Mouse (Mus musculus) ovary, postnatal 14 days (tissue): ENCODE measurements around the gene Gmip.

Experiments
- DNase-seq: peaks from one replicate; pipeline ENCODE4 v3.0.0; 2022; ENCODE audit warnings: low spot score

Gene Gmip

DNA sequence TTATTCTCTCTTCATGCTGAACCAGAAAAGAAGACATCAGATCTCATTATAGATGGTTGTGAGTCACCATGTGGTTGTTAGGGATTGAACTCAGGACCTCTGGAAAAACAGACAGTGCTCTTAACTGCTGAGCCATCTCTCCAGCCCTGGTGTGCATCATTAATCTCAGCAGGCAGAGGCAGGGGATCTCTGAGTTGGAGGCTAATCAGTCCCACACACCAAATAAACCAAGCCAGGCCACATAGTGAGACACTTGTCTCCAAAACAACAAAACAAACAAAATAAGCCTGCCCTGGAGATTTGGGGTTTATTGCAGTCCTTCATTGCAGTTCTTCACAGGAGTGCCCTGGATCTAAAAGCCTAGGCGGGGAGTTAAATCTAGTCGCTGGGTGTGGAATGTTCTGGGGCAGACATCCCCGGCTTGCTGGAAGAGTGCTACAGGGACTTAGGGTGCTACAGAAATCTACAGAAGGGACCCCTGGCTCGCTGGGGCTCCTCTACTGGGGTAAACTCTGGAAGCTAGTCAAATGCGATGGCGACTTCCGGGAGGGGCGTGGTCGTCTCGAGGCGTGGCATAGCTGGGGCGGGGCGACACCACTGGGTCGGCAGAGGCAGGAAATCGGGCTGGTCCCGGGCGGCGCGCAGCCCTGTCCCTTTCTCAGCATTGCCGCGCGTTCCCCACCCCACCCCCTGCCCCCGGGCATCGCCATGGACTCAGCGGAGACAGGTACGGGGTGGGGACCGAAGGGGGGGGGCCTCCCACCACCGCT, at the start of gene Gmip:
Gene Gmip (plus strand): TSS at position 586 of the 770 bp plus-strand sequence.
- DNase-seq = peak; percentile 62

GRCm38 (mm10) chr8:69761814-69762445, 46.5 kb upstream of the Gmip start:
- no peak for DNase-seq

GRCm38 (mm10) chr8:69771221-69771620, 37.3 kb upstream of the Gmip start:
- DNase-seq = no peak

DNA sequence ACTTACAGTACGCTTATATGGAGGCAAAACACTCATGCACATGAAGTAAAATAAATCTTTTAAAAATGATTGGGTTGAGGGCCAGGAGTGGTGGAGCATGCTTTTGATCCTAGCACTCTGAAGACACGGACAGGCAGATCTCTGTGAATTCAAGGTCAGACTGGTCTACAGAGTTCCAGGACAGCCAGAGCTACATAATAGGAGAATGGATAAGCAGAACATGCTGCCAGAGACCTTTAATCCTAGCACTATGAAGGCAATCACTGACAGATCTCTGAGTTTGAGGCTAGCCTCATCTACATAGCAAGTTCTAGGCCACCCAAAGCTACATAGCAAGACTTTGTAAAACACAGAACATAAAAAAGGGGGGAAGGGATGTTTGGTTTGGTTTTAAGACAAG, 36.4 kb upstream of the Gmip start:
- no peak for DNase-seq

DNA sequence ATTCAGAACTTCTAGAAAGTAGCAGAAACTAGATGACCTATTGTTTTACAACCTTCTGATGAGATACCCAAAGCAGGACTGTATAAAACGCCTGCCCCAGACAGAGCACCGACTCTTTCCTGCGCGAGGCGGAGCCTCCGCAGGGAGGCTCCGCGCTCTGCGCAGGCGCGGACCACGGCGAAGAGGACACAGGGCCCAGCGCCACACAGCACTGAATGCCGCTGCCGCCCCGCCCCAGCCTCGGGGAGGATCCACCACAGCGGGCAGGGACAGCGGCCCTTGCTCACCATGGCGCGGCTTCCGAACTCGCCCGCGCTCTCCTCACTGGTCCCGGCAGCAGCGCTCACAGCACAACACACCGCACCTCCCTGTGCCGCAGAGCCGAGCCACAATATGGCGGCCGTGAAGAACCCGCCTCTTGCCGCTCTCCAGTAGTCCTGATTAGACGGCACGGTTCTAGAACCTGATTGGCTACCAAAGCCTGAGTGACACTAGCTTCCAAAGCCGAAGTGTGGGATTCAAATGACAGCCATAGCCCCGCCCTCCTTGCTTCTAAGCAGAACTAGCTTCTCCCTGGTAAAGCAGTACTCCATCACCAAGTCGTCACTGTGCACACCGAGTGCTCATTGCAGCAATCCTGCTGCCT, 33.9 kb upstream of the Gmip start, which contains the start of gene Gm20422:
Gene Gm20422 (minus strand): TSS at position 384 of the 646 bp plus-strand sequence.
- DNase-seq = peak; percentile 61

GRCm38 (mm10) chr8:69775149-69775534, 33.3 kb upstream of the Gmip start:
- no peak for DNase-seq

GRCm38 (mm10) chr8:69777111-69777510, 31.4 kb upstream of the Gmip start:
- DNase-seq = no peak

GRCm38 (mm10) chr8:69789105-69789504, 19.4 kb upstream of the Gmip start:
- no peak for DNase-seq

- no peak for DNase-seq
These were observed 18.7 kb upstream of the Gmip start for GRCm38 (mm10) chr8:69789731-69790130.

GRCm38 (mm10) chr8:69790364-69790763, 18.1 kb upstream of the Gmip start:
- no peak for DNase-seq

GRCm38 (mm10) chr8:69790773-69791367, 17.6 kb upstream of the Gmip start, which contains the start of the genes Atp13a1 and Zfp866:
Atp13a1 (plus strand) TSS chr8:69791163.
Zfp866 (minus strand) TSS chr8:69791178.
- peak; percentile 80 for DNase-seq

GRCm38 (mm10) chr8:69791415-69792068, 16.9 kb upstream of the Gmip start:
- DNase-seq = peak; percentile 25

- DNase-seq = no peak
These were observed 14.8 kb upstream of the Gmip start for GRCm38 (mm10) chr8:69793666-69794065.

DNA sequence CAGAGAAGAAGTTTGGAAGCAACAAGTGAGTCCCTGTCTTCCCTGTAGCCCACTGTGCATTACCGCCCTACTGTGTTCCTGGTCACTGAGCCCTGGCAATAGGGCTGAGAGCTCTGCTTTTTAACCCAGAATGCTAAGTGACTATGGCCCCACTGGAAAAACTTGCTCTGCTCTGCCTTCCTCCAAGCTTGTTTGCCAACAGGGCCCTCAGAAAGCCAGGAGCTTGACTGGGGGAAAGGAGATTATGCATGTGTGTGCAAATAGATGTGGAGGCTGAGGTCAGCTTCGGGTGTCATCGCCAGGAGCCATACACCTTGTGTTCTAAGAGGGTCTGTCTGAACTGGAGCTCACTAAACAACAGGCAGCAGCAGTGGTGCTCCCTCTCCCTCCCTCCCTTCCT, 14.4 kb upstream of the Gmip start:
- no peak for DNase-seq

GRCm38 (mm10) chr8:69794901-69795300, 13.6 kb upstream of the Gmip start:
- DNase-seq = no peak

- no peak for DNase-seq
These were observed 11.6 kb upstream of the Gmip start for GRCm38 (mm10) chr8:69796721-69797345.

GRCm38 (mm10) chr8:69797661-69798060, 10.8 kb upstream of the Gmip start:
- no peak for DNase-seq

- DNase-seq = no peak
These were observed 9.2 kb upstream of the Gmip start for GRCm38 (mm10) chr8:69799261-69799660.

DNA sequence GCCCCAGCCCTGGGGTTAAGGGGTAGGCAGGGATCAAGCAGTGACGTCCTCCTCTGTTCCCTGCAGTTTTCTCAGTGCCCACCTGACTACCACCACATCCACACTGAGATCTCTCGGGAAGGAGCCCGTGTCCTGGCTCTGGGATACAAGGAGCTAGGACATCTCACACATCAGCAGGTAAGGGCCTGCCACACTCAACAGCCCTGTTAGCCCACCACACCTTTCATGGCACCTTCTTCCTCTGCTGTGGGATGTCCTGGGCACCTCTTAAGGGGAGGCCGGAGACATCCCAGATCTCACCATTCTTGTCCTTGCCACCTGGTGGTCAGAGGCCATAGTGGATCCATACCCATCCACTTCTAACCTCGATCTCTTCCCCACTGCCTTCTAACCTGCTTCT, 8.5 kb upstream of the Gmip start:
- no peak for DNase-seq

- no peak for DNase-seq
These were observed 6.7 kb upstream of the Gmip start for GRCm38 (mm10) chr8:69801796-69802195.

- no peak for DNase-seq
These were observed 6.3 kb upstream of the Gmip start for GRCm38 (mm10) chr8:69802216-69802615.

DNA sequence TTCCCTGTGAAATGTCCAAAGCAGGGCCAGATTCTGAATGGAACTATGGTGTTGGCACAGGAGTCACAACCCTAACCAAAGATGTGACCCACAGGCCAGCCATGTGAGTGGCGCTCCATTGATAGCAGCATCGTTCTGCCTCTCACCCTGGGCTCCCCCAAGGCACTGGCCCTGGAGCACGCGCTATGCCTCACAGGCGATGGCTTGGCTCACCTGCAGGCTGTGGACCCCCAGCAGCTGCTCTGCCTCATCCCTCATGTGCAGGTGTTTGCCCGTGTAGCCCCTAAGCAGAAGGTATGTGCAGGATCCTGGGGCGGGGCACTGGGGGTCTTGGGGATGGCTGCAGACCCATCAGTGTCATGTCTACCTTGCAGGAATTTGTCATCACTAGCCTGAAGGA, 5.1 kb upstream of the Gmip start:
- no peak for DNase-seq
